Mouse (Mus musculus) C2C12 (cell line): Measurements from ENCODE around the gene Gm42715. TPM values are rescaled to one million over a fixed set of nuclear protein-coding genes. Genes with fewer than 3 reads are reported as not detected.

Experiments used
- H3K27me3 ChIP-seq: one replicate; pipeline ENCODE4 v1.6.1; 2011; ENCODE audit not compliant: control insufficient read depth, insufficient read depth, insufficient read length
- H3K36me3 ChIP-seq: one replicate; pipeline ENCODE4 v1.6.1; 2011; ENCODE audit not compliant: control insufficient read depth, insufficient read depth
- H3K4me3 ChIP-seq: one replicate; pipeline ENCODE4 v1.5.1; 2011; ENCODE audit warnings: mild to moderate bottlenecking, control low read depth; ENCODE audit not compliant: poor library complexity, insufficient read depth, severe bottlenecking
- H3K79me2 ChIP-seq: one replicate; pipeline ENCODE4 v1.6.1; 2011; ENCODE audit not compliant: control insufficient read depth, insufficient read depth
- H3K79me3 ChIP-seq: one replicate; pipeline ENCODE4 v1.6.1; 2011; ENCODE audit warnings: low read depth, control low read depth
- H3ac ChIP-seq: one replicate; pipeline ENCODE3; 2011; ENCODE audit warnings: low read depth; ENCODE audit not compliant: control insufficient read depth, insufficient read length
- CEBPB ChIP-seq: IDR thresholded peaks from one replicate; pipeline ENCODE4 v1.6.1; 2011; ENCODE audit warnings: low read depth, mild to moderate bottlenecking, control low read depth, moderate library complexity
- CTCF ChIP-seq: IDR thresholded peaks from one replicate; pipeline ENCODE4 v1.5.1; 2011; ENCODE audit not compliant: control insufficient read depth, insufficient read depth, insufficient read length
- FOSL1 ChIP-seq: IDR thresholded peaks from one replicate; pipeline ENCODE4 v1.8.0; 2011; ENCODE audit warnings: mild to moderate bottlenecking, low read length; ENCODE audit not compliant: poor library complexity, insufficient read depth, severe bottlenecking
- MAX ChIP-seq: IDR thresholded peaks from one replicate; pipeline ENCODE4 v1.6.1; 2011; ENCODE audit warnings: mild to moderate bottlenecking, control low read depth
- MYOD1 ChIP-seq: IDR thresholded peaks from one replicate; pipeline ENCODE4 v1.6.1; 2011; ENCODE audit warnings: low read depth; ENCODE audit not compliant: control insufficient read depth, insufficient read length
- MYOG ChIP-seq: IDR thresholded peaks from one replicate; pipeline ENCODE4 v1.6.1; 2011; ENCODE audit not compliant: control insufficient read depth, insufficient read length; ENCODE audit errors: extremely low read depth
- USF1 ChIP-seq: IDR thresholded peaks from one replicate; pipeline ENCODE4 v1.6.1; 2011; ENCODE audit warnings: low read depth, mild to moderate bottlenecking, control low read depth, moderate library complexity
- polyA plus RNA-seq: library from polyadenylated mRNA; unstranded; fragments of >200 nt; fragmentation: generic; extraction: Trizol; gene quantifications from one replicate; pipeline ENCODE4 v1.2.1, GENCODE M21; 2012; ENCODE audit warnings: missing spikeins

The Gm42715 gene
- polyA plus RNA-seq, 1 experiment, result 14.9 TPM

DNA sequence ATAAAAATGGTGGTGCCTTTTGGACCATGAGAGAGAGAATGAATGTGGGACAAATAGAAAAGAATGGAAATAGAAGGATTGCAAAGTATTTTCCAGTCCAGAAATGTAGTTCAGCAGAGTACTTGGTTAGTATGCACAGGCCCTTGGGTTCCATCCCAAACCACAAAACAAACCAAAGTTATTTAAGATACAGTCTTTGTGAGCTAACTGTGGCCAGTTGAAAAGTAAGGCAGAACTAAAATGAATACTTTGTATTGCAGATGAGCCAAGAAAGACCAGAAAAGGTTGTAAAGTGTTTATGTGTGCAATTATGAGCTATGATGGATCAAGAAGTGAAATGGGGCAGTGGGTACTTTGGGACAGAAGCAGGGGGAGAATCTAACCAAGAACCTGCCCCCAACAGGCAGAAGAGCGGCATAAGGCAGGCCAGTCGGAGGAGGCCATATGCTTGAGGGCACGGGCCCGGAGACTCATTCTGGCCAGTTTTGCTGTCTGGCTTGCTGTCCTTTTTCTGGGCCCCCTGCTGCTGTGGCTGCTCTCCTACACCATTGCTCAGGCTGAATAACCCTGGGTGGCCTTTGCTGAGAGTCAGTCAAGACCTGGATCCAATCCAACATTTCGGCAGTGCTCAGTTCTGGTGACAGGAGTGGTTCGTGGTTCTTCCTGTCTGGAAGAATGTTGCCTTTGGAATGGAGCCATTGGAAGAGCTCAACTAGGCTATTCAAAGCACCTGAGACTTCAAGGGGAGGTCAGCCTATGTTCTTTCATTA, 45.2 kb downstream of the Gm42715 start:
- peaks cover 50% of the 10 kb centered on the region for H3K36me3 ChIP-seq
- no peak overlapping the region for H3K4me3 ChIP-seq
- H3K79me2 ChIP-seq, result no peaks in the 10 kb centered on the region

DNA sequence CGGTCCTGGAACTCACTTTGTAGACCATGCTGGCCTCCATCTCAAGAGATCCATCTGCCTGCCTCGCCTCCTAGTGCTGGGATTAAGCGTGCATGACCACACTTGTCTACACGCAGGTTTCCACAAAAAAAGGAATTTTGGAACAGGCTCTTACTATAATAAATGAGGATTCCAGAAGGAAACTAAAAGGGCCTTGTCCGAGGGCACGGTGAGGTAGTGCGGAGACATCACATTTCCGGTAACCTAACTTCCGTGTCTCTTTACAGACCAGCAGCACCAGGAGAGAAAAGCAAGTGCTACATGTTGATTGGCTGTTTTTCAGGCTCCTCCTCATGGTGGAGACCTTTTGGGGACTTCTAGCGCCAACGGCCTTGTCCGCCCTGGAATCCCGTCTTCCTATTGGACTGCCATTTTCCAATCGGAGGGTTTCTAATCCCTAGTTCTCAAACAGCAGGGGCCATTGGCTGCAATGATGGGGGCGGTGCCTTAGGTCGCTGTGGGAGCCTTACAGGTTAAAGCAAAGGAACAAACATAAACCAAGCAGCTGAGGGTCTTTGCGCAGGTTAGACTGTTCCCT, 53.6 kb downstream of the Gm42715 start, which contains the start of gene Phkg2:
Gene Phkg2 (plus strand): TSS at position 446 of the 577 bp plus-strand sequence.
- Histone ChIP-seq H3K27me3 (no peaks in the 10 kb centered on the region), H3K79me3 (peaks cover 6% of the 10 kb centered on the region), H3K79me2 (peaks cover 19% of the 10 kb centered on the region), H3K36me3 (no peaks in the 10 kb centered on the region), H3ac (peak within 1 kb of the TSS; percentile 64), H3K4me3 (peak within 1 kb of the TSS; percentile 43)
- no peak for TF ChIP-seq MYOG
- TF ChIP-seq MAX, result peak; percentile 34
- no peak for TF ChIP-seq FOSL1

More for the DNA sequence above, 45.2 kb downstream of the Gm42715 start:
- TF ChIP-seq MYOG, result no peak
- TF ChIP-seq USF1, result no peak
- TF ChIP-seq FOSL1, result no peak
- no peak for TF ChIP-seq CEBPB
- no peak for TF ChIP-seq MYOD1
- no peak for TF ChIP-seq MAX
- no peak for TF ChIP-seq CTCF
- H3K27me3 ChIP-seq, result no peaks in the 10 kb centered on the region
- H3K79me3 ChIP-seq, result peaks cover 1% of the 10 kb centered on the region
- no peak overlapping the region for H3ac ChIP-seq

DNA sequence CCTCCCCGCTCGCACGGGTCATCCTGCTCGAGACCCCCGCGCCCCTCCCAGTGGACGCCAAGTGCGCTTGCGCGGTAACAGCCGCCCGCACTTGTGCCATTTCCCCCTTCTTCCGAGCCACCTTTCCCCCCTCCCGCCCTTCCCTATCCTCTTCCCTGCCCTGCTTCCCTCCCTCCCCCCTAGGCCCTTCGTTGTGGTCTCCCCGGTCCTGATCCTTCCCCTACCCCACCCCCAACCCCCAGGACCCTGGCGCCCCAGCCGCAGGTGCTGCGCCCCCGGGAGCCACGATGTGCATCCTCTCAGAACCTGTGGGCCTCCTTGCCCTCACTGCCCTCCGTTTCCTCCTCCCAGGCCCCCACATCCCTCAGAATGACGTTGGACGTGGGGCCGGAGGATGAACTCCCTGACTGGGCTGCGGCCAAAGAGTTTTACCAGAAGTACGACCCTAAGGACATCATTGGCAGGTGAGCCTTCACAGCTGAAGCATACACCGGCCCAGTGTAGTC, 54.2 kb downstream of the Gm42715 start:
- H3K4me3 ChIP-seq, result peak overlapping the region; percentile 40
- peaks cover 19% of the 10 kb centered on the region for H3K79me2 ChIP-seq
- peaks cover 6% of the 10 kb centered on the region for H3K79me3 ChIP-seq
- H3ac ChIP-seq, result peak overlapping the region; percentile 64
- TF ChIP-seq CTCF, result no peak
- no peak for TF ChIP-seq USF1
- no peaks in the 10 kb centered on the region for H3K27me3 ChIP-seq
- peaks cover 5% of the 10 kb centered on the region for H3K36me3 ChIP-seq

DNA sequence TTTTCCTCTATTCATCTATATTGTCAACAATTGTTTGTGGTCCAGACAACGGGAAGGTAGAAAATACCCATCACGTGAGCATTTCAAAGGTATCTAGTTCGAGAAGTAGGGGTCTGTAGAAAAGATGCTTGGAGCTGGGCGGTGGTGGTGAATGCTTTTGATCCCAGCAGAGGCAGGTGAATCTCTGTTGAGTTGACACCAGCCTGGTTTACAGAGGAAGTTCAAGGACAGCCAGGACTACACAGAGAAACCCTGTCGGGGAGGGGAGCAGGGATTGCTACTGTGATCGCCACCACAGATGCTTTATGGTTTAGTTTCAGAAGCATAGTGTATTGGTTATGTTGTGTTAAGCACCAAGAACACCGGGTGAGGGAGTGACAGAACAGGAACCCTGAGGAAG, 54.7 kb downstream of the Gm42715 start:
- Histone ChIP-seq H3ac (peak overlapping the region; percentile 18), H3K27me3 (no peaks in the 10 kb centered on the region), H3K4me3 (peak overlapping the region; percentile 40), H3K79me3 (peaks cover 6% of the 10 kb centered on the region), H3K36me3 (peaks cover 5% of the 10 kb centered on the region), H3K79me2 (peaks cover 19% of the 10 kb centered on the region)
- TF ChIP-seq CEBPB (no peak), MAX (no peak), USF1 (no peak), MYOG (no peak), FOSL1 (no peak), CTCF (no peak), MYOD1 (no peak)

DNA sequence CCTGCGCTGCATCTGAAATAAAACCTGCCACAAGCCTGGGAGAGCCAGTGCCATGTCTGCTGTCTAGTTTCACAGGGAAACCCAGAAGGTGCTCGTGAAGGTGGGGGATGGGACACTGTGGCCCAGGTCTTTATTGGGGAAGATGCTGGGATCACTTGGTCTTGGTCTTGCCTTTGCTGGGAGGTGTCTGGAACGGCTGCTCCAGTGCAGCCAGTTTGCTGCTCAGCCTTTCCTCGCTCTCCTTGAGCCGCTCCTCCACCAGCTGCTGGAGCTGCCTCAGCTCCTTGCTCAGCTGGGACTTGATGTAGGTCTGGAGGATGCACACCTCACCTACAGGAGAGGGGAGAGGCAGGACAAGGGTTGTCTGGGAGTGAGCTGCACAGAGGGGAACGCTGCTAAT, 63.9 kb downstream of the Gm42715 start:
- TF ChIP-seq CEBPB (no peak), MAX (no peak), MYOD1 (no peak), FOSL1 (no peak), MYOG (no peak), USF1 (no peak), CTCF (no peak)
- Histone ChIP-seq H3K79me2 (no peaks in the 10 kb centered on the region), H3K27me3 (no peaks in the 10 kb centered on the region), H3ac (no peak overlapping the region), H3K4me3 (no peak overlapping the region), H3K36me3 (peaks cover 27% of the 10 kb centered on the region), H3K79me3 (no peaks in the 10 kb centered on the region)

DNA sequence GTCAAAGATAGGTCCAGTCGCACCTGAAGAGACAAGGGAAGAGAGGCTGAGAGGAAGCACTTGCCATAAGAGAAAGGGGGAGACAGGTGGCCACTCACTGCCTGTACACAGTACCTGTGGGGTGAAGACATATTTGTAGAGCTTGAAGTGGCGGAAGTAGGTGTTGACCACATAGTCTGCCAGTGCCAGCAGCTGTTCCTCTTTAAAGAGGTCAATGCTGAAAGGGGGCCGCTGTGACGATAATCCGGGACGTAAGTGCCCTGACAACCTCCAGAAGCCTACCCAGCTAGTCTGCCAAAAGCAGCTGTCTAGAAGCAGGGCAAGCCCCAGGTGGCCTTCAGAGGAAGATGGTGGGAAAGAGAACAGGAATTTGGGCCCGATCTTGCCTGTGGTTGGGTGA, 65.6 kb downstream of the Gm42715 start:
- Histone ChIP-seq H3K79me3 (peaks cover 9% of the 10 kb centered on the region), H3K79me2 (peaks cover 12% of the 10 kb centered on the region), H3K4me3 (no peak overlapping the region), H3ac (no peak overlapping the region), H3K27me3 (no peaks in the 10 kb centered on the region), H3K36me3 (peaks cover 21% of the 10 kb centered on the region)
- TF ChIP-seq MAX (no peak), CEBPB (no peak), CTCF (no peak), MYOD1 (no peak), MYOG (no peak)
